In the genomic region with DNA sequence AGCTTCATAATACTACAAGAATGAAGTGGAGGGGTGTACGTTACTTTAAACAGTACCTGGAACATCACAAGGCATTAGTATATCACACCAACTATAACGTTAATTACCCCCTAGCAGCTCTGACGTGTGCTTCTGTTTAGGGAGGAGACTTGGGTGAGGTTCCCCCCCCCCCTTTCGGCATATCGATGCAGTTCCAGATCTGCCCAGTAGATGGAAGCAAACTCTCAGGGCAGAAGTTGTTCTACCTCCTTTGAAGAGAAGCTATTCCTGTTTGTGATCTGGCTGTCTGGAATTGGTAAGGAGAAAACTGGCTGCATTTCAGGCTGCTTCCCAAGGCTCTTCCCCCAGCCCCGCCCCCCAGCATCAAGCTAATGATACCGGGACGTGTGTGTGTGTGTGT, we compare ENCODE assay signal across 8 mouse cellular contexts. TPM values are rescaled to one million over a fixed set of nuclear protein-coding genes. Genes with fewer than 3 reads are reported as not detected.
A peak's percentile ranks its signal among the peaks of the same experiment; 100 is the strongest.
DNase-seq lines count a peak whose midpoint lies in the region; ATAC-seq and TF ChIP-seq lines count a peak whose summit lies in the region.

No protein-coding gene starts in this region.

- peaks cover 22% of the 10 kb centered on the region for H3K4me1 ChIP-seq in forebrain, embryonic 10.5 days
- H3K4me1 ChIP-seq in forebrain, embryonic 15.5 days: peaks cover 15% of the 10 kb centered on the region
- H3K4me1 ChIP-seq in G1E (ENCODE audit: insufficient read depth, low read depth, low read length): no peaks in the 10 kb centered on the region

- no peak overlapping the region for H3K4me2 ChIP-seq in forebrain, embryonic 15.5 days (replicated peaks)

- peak; percentile 68 for DNase-seq in forebrain, embryonic 10.5 days (ENCODE audit: extremely low spot score, low spot score)
- DNase-seq in G1E (ENCODE audit: low spot score): peak; percentile 22
- peak; percentile 41 to 53 for DNase-seq in cerebellum, postnatal 36 days
- DNase-seq in heart, adult 8-10 months (ENCODE audit: low spot score): peak; percentile 50
- peak; percentile 49 for DNase-seq in kidney, adult 9 months
- peak; percentile 78 for DNase-seq in lung, postnatal 14 days
- peak; percentile 79 for DNase-seq in retina, embryonic 14.5 days (ENCODE audit: low spot score)

- H3K27me3 ChIP-seq in forebrain, embryonic 10.5 days (ENCODE audit: poor library complexity, severe bottlenecking): no peaks in the 10 kb centered on the region
- no peaks in the 10 kb centered on the region for H3K27me3 ChIP-seq in forebrain, embryonic 15.5 days
- peaks cover 5% of the 10 kb centered on the region; the same call in 1 of the 2 replicates for H3K27me3 ChIP-seq in G1E (ENCODE audit: insufficient read depth, low read length)

- 5% methylated on average over 8 of the region's 8 CpGs for WGBS in forebrain, embryonic 10.5 days
- WGBS in forebrain, embryonic 15.5 days: 3% methylated on average over 8 of the region's 8 CpGs

- no peak overlapping the region for H3K9ac ChIP-seq in forebrain, embryonic 15.5 days (replicated peaks)

- no peaks in the 10 kb centered on the region for H3K36me3 ChIP-seq in forebrain, embryonic 10.5 days (replicated peaks)
- no peaks in the 10 kb centered on the region for H3K36me3 ChIP-seq in forebrain, embryonic 15.5 days
- H3K36me3 ChIP-seq in G1E (replicated peaks): no peaks in the 10 kb centered on the region

- TF ChIP-seq CTCF in G1E (IDR thresholded peaks at IDR 0.05; ENCODE audit: low read depth, low read length): 0 out of 2 replicates have a peak, but pooled peaks have one; percentile 28

- H3K4me3 ChIP-seq in forebrain, embryonic 10.5 days: no peak overlapping the region
- no peak overlapping the region for H3K4me3 ChIP-seq in forebrain, embryonic 15.5 days
- no peak overlapping the region for H3K4me3 ChIP-seq in G1E (ENCODE audit: low read depth, low read length)

- H3K27ac ChIP-seq in forebrain, embryonic 10.5 days: no peak overlapping the region
- H3K27ac ChIP-seq in forebrain, embryonic 15.5 days (replicated peaks): no peak overlapping the region

- no peaks in the 10 kb centered on the region for H3K9me3 ChIP-seq in forebrain, embryonic 10.5 days
- H3K9me3 ChIP-seq in forebrain, embryonic 15.5 days: no peaks in the 10 kb centered on the region
- no peaks in the 10 kb centered on the region for H3K9me3 ChIP-seq in G1E (replicated peaks)

- no peak; the same call in 1 of the 2 replicates for ATAC-seq in forebrain, embryonic 15.5 days (replicated peaks)
- peak; percentile 28; the same call in 1 of the 2 replicates for ATAC-seq in G1E (ENCODE audit: extremely low read depth, insufficient number of reproducible peaks, low FRiP score, poor library complexity, severe bottlenecking)

RNA-seq across cellular contexts. Expression of gene Olfr90, which starts 5.0 kb away (rescaled TPM):
- not detected in 2 replicates for polyA plus RNA-seq in forebrain, embryonic 10.5 days (2016; fragmentation: Nextera tagmentation; extraction: Ambion mirVana)
- polyA plus RNA-seq in forebrain, embryonic 15.5 days (2015; fragmentation: Nextera tagmentation; extraction: Ambion mirVana): not detected in 2 replicates
- total RNA-seq in G1E (2014; fragmentation: Nextera tagmentation) (not detected in 2 replicates), G1E (2017) (0.06 and 0.27 TPM in 2 replicates)
- not detected in 2 replicates for polyA plus RNA-seq in G1E (2012)
- not detected for total RNA-seq in heart, adult 8-10 months (2022)

RNA-seq across cellular contexts. Expression of gene Olfr91, which starts 14.8 kb away (rescaled TPM):
- polyA plus RNA-seq in forebrain, embryonic 10.5 days (2016; fragmentation: Nextera tagmentation; extraction: Ambion mirVana): 0.15 TPM in 1 of 2 replicates, not detected in the other
- not detected in 2 replicates for polyA plus RNA-seq in forebrain, embryonic 15.5 days (2015; fragmentation: Nextera tagmentation; extraction: Ambion mirVana)
- total RNA-seq in G1E (2014; fragmentation: Nextera tagmentation) (not detected in 2 replicates), G1E (2017) (0.05 and 0.06 TPM in 2 replicates)
- not detected in 2 replicates for polyA plus RNA-seq in G1E (2012)
- total RNA-seq in heart, adult 8-10 months (2022): not detected

RNA-seq across cellular contexts. Expression of gene Olfr92, which starts 36.6 kb away (rescaled TPM):
- not detected in 2 replicates for polyA plus RNA-seq in forebrain, embryonic 10.5 days (2016; fragmentation: Nextera tagmentation; extraction: Ambion mirVana)
- polyA plus RNA-seq in forebrain, embryonic 15.5 days (2015; fragmentation: Nextera tagmentation; extraction: Ambion mirVana): not detected in 2 replicates
- total RNA-seq in G1E (2014; fragmentation: Nextera tagmentation) (not detected in 2 replicates), G1E (2017) (not detected in 2 replicates)
- not detected in 2 replicates for polyA plus RNA-seq in G1E (2012)
- total RNA-seq in heart, adult 8-10 months (2022): not detected

RNA-seq across cellular contexts. Expression of gene Gabbr1, which starts 37.6 kb away (rescaled TPM):
- polyA plus RNA-seq in forebrain, embryonic 10.5 days (2016; fragmentation: Nextera tagmentation; extraction: Ambion mirVana): 8.0 and 8.4 TPM in 2 replicates
- polyA plus RNA-seq in forebrain, embryonic 15.5 days (2015; fragmentation: Nextera tagmentation; extraction: Ambion mirVana): 50.9 and 53.1 TPM in 2 replicates
- total RNA-seq in G1E (2014; fragmentation: Nextera tagmentation) (35.2 and 36.4 TPM in 2 replicates), G1E (2017) (11.7 and 12.4 TPM in 2 replicates)
- polyA plus RNA-seq in G1E (2012): 31.9 and 42.6 TPM in 2 replicates
- 1 to 10 TPM; 7.2 to 9.2 (median 7.4) TPM for total RNA-seq in heart, adult 8-10 months (2022)

Comparison
In these comparisons a context has a peak if more than half of its experiments do, and no peak if none do; other contexts are left out.
1. DNase-seq: peak in every context shown above with its lines; median percentile 79 in retina, embryonic 14.5 days; 78 in lung, postnatal 14 days; 68 in forebrain, embryonic 10.5 days; 50 in heart, adult 8-10 months; 49 in kidney, adult 9 months; 47 in cerebellum, postnatal 36 days; 22 in G1E.